Mouse (Mus musculus) G1E (cell line): ENCODE results near the gene Camsap1.

Source experiments
- CTCF ChIP-seq: IDR thresholded peaks from 2 replicates; pipeline ENCODE4 v1.5.1; 2012; ENCODE audit warnings: low read depth, low read length, inconsistent platforms, mixed read lengths
- GATA1 ChIP-seq: IDR thresholded peaks from 2 replicates; pipeline ENCODE4 v1.6.1; 2012; ENCODE audit warnings: borderline replicate concordance, low read length, inconsistent platforms, mixed read lengths
- POLR2AphosphoS5 ChIP-seq: IDR thresholded peaks from 2 replicates; pipeline ENCODE4 v1.6.1; 2012; ENCODE audit warnings: low read depth, low read length, inconsistent platforms; ENCODE audit not compliant: insufficient replicate concordance
- TAL1 ChIP-seq: conservative IDR thresholded peaks from 2 replicates; pipeline ENCODE4 v1.6.1; 2012; ENCODE audit warnings: low read depth, low read length, inconsistent platforms, mixed read lengths

DNA sequence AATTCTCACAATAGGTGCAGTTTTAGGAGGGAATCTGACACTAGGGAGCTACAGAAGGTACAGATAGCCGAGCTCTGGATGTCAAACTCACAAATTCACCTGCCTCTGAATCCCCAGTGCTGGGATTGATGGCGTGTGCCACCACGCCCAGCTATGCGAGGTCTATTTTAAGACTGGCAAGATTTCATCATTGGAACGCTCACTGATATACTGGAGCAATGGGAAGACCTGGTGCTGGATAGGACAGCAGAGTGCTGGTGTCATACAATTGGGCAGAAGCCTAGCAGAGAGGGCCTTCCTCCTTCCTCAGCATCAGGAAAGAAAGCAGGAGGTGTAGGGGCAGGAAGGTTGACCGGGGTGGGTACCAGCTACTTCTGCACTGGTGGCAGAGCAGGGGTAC is 4.7 kb upstream of the Camsap1 start:
- TF ChIP-seq CTCF (no peak), GATA1 (no peak), TAL1 (no peak), POLR2AphosphoS5 (no peak)
